Mouse (Mus musculus) kidney, postnatal 4 days (tissue): Measurements from ENCODE around the gene Nosip.
A peak's percentile ranks its signal among the peaks of the same experiment; 100 is the strongest.

Experiments
- DNase-seq, 2 experiments: peaks; one replicate each; pipeline ENCODE4 v3.0.0; 2021; ENCODE audit warnings: mixed read lengths in 2 of 2

Gene Nosip

GRCm38 (mm10) chr7:45062239-45062835, at the start of gene Nosip, which contains the start of gene Prrg2:
Nosip (plus strand) TSS chr7:45062429.
Prrg2 (minus strand) TSS chr7:45062677.
- peak; percentile 95 to 96 for DNase-seq

GRCm38 (mm10) chr7:45012824-45013223, 49.4 kb upstream of the Nosip start:
- no peak for DNase-seq

- no peak for DNase-seq
These were observed 48.7 kb upstream of the Nosip start for GRCm38 (mm10) chr7:45013366-45014095.

- no peak for DNase-seq
These were observed 48.2 kb upstream of the Nosip start for GRCm38 (mm10) chr7:45014096-45014451.

GRCm38 (mm10) chr7:45015344-45015956, 46.8 kb upstream of the Nosip start:
- DNase-seq = no peak

GRCm38 (mm10) chr7:45015957-45016612, 46.1 kb upstream of the Nosip start, which contains the start of gene Scaf1:
Scaf1 (minus strand) TSS chr7:45016363.
- peak; percentile 99 to 100 for DNase-seq

- no peak for DNase-seq
These were observed 45.5 kb upstream of the Nosip start for GRCm38 (mm10) chr7:45016761-45017160.

- DNase-seq = peak; percentile 87 to 93
These were observed 44.8 kb upstream of the Nosip start, which contains the start of gene Rras for GRCm38 (mm10) chr7:45017242-45018061. Rras (plus strand) TSS chr7:45017961.

GRCm38 (mm10) chr7:45019031-45019571, 43.1 kb upstream of the Nosip start:
- peak; percentile 59 to 72 for DNase-seq

GRCm38 (mm10) chr7:45020225-45020624, 42.0 kb upstream of the Nosip start:
- no peak for DNase-seq

- DNase-seq = peak in 1 of 2 experiments; percentile 58
These were observed 38.5 kb upstream of the Nosip start for GRCm38 (mm10) chr7:45023711-45024110.

- DNase-seq = no peak
These were observed 37.7 kb upstream of the Nosip start for GRCm38 (mm10) chr7:45024281-45025248.

GRCm38 (mm10) chr7:45025601-45026220, 36.5 kb upstream of the Nosip start:
- DNase-seq = no peak

- no peak for DNase-seq
These were observed 36.0 kb upstream of the Nosip start for GRCm38 (mm10) chr7:45026256-45026655.

- DNase-seq = no peak
These were observed 34.5 kb upstream of the Nosip start for GRCm38 (mm10) chr7:45027761-45028160.

- no peak for DNase-seq
These were observed 33.9 kb upstream of the Nosip start for GRCm38 (mm10) chr7:45028351-45028750.

GRCm38 (mm10) chr7:45029995-45030394, 32.2 kb upstream of the Nosip start:
- no peak for DNase-seq

GRCm38 (mm10) chr7:45030857-45031256, 31.4 kb upstream of the Nosip start:
- no peak for DNase-seq

- no peak for DNase-seq
These were observed 28.4 kb upstream of the Nosip start for GRCm38 (mm10) chr7:45033722-45034359.

- no peak for DNase-seq
These were observed 26.6 kb upstream of the Nosip start for GRCm38 (mm10) chr7:45035631-45036030.
